Mouse (Mus musculus) cerebellum, postnatal 25 days (tissue): ENCODE results near the gene Tdg.
"Not testable (repeated sequence)": the region's sequence is repeated elsewhere in the genome, so short reads cannot be mapped to it uniquely, and the experiment has no call there.

ENCODE experiments used
- DNase-seq, 2 experiments: peaks; one replicate each; pipeline ENCODE4 v3.0.0; 2021; ENCODE audit warnings: mixed read lengths in 2 of 2

Tdg gene

GRCm38 (mm10) chr10:82629586-82630255, at the start of gene Tdg:
Gene Tdg (plus strand): TSS chr10:82629828.
- DNase-seq: peak; percentile 92 to 96

GRCm38 (mm10) chr10:82589673-82590072, 40.0 kb upstream of the Tdg start:
- DNase-seq: not testable (repeated sequence)

GRCm38 (mm10) chr10:82594421-82594820, 35.2 kb upstream of the Tdg start:
- not testable (repeated sequence) for DNase-seq

- DNase-seq: no peak
Measured at GRCm38 (mm10) chr10:82622235-82622634, 7.4 kb upstream of the Tdg start.

- peak; percentile 93 to 95 for DNase-seq
Measured at GRCm38 (mm10) chr10:82622671-82623552, 6.7 kb upstream of the Tdg start, which contains the start of gene 1190007I07Rik. Gene 1190007I07Rik (minus strand): TSS chr10:82623228.

GRCm38 (mm10) chr10:82623553-82623932, 6.1 kb upstream of the Tdg start:
- not testable (repeated sequence) for DNase-seq

GRCm38 (mm10) chr10:82629111-82629585, 480 bp upstream of the Tdg start:
- no peak for DNase-seq

GRCm38 (mm10) chr10:82630497-82630896, 869 bp downstream of the Tdg start:
- no peak for DNase-seq

GRCm38 (mm10) chr10:82631133-82631532, 1.5 kb downstream of the Tdg start:
- no peak for DNase-seq

GRCm38 (mm10) chr10:82632496-82633280, 3.1 kb downstream of the Tdg start:
- no peak for DNase-seq

GRCm38 (mm10) chr10:82634348-82634747, 4.7 kb downstream of the Tdg start:
- no peak for DNase-seq

GRCm38 (mm10) chr10:82636321-82636720, 6.7 kb downstream of the Tdg start:
- no peak for DNase-seq

GRCm38 (mm10) chr10:82639032-82639698, 9.5 kb downstream of the Tdg start:
- DNase-seq: peak; percentile 22 to 32

- DNase-seq: no peak
Measured at GRCm38 (mm10) chr10:82641481-82641880, 11.9 kb downstream of the Tdg start.

GRCm38 (mm10) chr10:82646083-82646482, 16.5 kb downstream of the Tdg start:
- DNase-seq: no peak

GRCm38 (mm10) chr10:82647205-82647811, 17.7 kb downstream of the Tdg start:
- no peak for DNase-seq

- DNase-seq: no peak
Measured at GRCm38 (mm10) chr10:82651221-82651620, 21.6 kb downstream of the Tdg start.

GRCm38 (mm10) chr10:82652625-82653024, 23.0 kb downstream of the Tdg start:
- DNase-seq: no peak

- DNase-seq: no peak
Measured at GRCm38 (mm10) chr10:82654581-82654980, 25.0 kb downstream of the Tdg start.

- peak; percentile 27 to 40 for DNase-seq
Measured at GRCm38 (mm10) chr10:82661820-82662219, 32.2 kb downstream of the Tdg start.

GRCm38 (mm10) chr10:82662267-82662990, 32.8 kb downstream of the Tdg start:
- peak; percentile 72 to 80 for DNase-seq
